Mouse (Mus musculus) stomach, embryonic 14.5 days (tissue): ENCODE results near the gene Rasgef1c. TPM values are rescaled to one million over a fixed set of nuclear protein-coding genes. Genes with fewer than 3 reads are reported as not detected.
A peak's percentile ranks its signal among the peaks of the same experiment; 100 is the strongest.

ENCODE experiments used
- ATAC-seq: fragments of 200-750 bp; cut with Nextera tagmentation; 2 replicates; pipeline ENCODE4 v1.8.0; 2017; ENCODE audit warnings: low read depth, moderate TSS enrichment; ENCODE audit not compliant: insufficient number of reproducible peaks, insufficient read depth, low FRiP score
- H3K27ac ChIP-seq: fragments of 300-500 bp; sonication (generic); 2 replicates; pipeline ENCODE4 v1.5.1; 2014; ENCODE audit warnings: mild to moderate bottlenecking, low read length, moderate library complexity, mixed read lengths
- H3K27me3 ChIP-seq: fragments of 300-500 bp; sonication (generic); 2 replicates; pipeline ENCODE4 v1.6.1; 2014; ENCODE audit warnings: low read length, control low read depth, mixed read lengths; ENCODE audit not compliant: control insufficient read depth, insufficient read depth
- H3K36me3 ChIP-seq: fragments of 300-500 bp; sonication (generic); 2 replicates; pipeline ENCODE4 v1.6.1; 2014; ENCODE audit warnings: mild to moderate bottlenecking, control low read depth, low read length, moderate library complexity, mixed read lengths; ENCODE audit not compliant: control insufficient read depth, insufficient read depth
- H3K4me1 ChIP-seq: fragments of 300-500 bp; sonication (generic); 2 replicates; pipeline ENCODE4 v1.6.1; 2014; ENCODE audit warnings: low read length, control low read depth, mixed read lengths; ENCODE audit not compliant: control insufficient read depth, insufficient read depth
- H3K4me2 ChIP-seq: fragments of 300-500 bp; sonication (generic); replicated peaks from 2 replicates; pipeline ENCODE4 v1.6.1; 2014; ENCODE audit warnings: low read depth, low read length, control low read depth
- H3K4me3 ChIP-seq: fragments of 300-500 bp; sonication (generic); 2 replicates; pipeline ENCODE4 v1.5.1; 2014; ENCODE audit warnings: low read depth, low read length, control low read depth
- H3K9ac ChIP-seq: fragments of 300-500 bp; sonication (generic); replicated peaks from 2 replicates; pipeline ENCODE4 v1.6.1; 2014; ENCODE audit warnings: low read depth, mild to moderate bottlenecking, control low read depth, low read length, moderate library complexity, mixed read lengths
- H3K9me3 ChIP-seq: fragments of 300-500 bp; sonication (generic); 2 replicates; pipeline ENCODE4 v1.6.1; 2016; ENCODE audit warnings: low read depth, low read length, control low read depth; ENCODE audit not compliant: control insufficient read depth
- WGBS: fragments of 180-500 bp; shearing (Covaris S2); extraction: QIAGEN DNeasy Blood & Tissue Kit; methylation state at CpG from one replicate; pipeline ENCODE4 v1.1.7; 2014; 5-methylcytosine and 5-hydroxymethylcytosine counted together
- microRNA-seq: library from miRNA; unstranded; fragments of <30 nt; microRNA quantifications from one replicate; pipeline ENCODE4, GENCODE M21; 2016
- polyA plus RNA-seq: library from polyadenylated mRNA; unstranded; fragments of >200 nt; fragmentation: Nextera tagmentation; extraction: Ambion mirVana; gene quantifications from 2 replicates; pipeline ENCODE4 v1.2.1, GENCODE M21; 2014

Gene Rasgef1c
- polyA plus RNA-seq, 1 experiment from 2014 or later, result 0.54 TPM

GRCm38 (mm10) chr11:50024833-50025720, 123.4 kb downstream of the Rasgef1c start, which contains the start of gene Rnf130:
TSS of gene Rnf130 (plus strand) at chr11:50025346.
- Histone ChIP-seq H3K4me3 (peak within 1 kb of the TSS; percentile 95), H3K4me2 (peak within 1 kb of the TSS; percentile 87), H3K9ac (peak within 1 kb of the TSS; percentile 92), H3K27me3 (no peaks in the 10 kb centered on the region), H3K36me3 (no peaks in the 10 kb centered on the region), H3K4me1 (0 out of 2 replicates have a peak, but pooled peaks cover 5% of the 10 kb centered on the region), H3K9me3 (no peaks in the 10 kb centered on the region), H3K27ac (peak within 1 kb of the TSS; percentile 83)
- WGBS, result under 1% methylated on average over 65 of the region's 129 CpGs
- ATAC-seq, result peak; percentile 91

DNA sequence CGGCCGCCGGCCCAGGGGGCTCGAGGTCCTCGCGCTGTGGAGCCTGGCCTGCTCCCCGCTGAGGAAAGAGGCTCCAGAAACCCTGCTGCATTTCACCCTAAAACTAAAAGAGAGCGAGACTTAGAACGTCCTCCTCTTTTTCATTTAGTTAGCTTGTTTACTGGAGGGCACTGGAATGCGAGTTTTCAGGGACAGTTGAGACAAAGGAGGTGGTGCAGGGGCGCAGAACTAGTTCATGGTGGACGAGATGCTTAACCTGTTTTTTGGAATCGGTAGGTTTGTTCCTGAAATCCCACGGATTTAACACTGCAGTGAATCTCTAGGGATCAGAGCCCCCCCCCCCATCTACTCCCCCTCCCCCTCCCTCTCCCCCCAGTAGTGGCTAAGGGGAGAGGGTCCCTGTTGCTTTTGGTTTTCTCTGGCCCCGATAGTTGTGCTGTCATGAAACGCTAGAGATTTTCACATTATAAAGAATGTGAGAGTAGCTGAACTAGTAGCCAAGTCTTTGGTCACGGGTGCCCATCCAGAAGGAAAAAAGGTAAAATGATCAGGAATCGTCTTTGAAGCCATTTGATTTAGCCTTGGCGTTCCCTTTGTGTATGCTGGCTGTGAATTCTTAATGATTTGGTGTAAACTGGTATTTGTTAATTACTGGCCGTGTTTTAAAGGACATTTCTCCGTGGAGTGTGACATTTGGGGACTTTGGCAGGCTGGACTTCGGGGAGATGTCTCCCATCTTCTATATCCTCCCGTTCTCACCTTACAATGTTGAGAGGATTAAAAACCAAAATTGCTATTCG, 124.3 kb downstream of the Rasgef1c start:
- peak; percentile 7; the same call in 1 of the 2 replicates for ATAC-seq
- 0 out of 2 replicates have a peak, but pooled peaks cover 5% of the 10 kb centered on the region for H3K4me1 ChIP-seq
- peak overlapping the region; percentile 87 for H3K4me2 ChIP-seq
- peak overlapping the region; percentile 55 for H3K27ac ChIP-seq
- peak overlapping the region; percentile 95 for H3K4me3 ChIP-seq
- peak overlapping the region; percentile 92 for H3K9ac ChIP-seq
- WGBS, result 5% methylated on average over 24 of the region's 24 CpGs
- H3K27me3 ChIP-seq, result no peaks in the 10 kb centered on the region
- no peaks in the 10 kb centered on the region for H3K36me3 ChIP-seq
- no peaks in the 10 kb centered on the region for H3K9me3 ChIP-seq

- Histone ChIP-seq H3K36me3 (no peaks in the 10 kb centered on the region), H3K4me3 (peak overlapping the region; percentile 95), H3K9ac (peak overlapping the region; percentile 92; the same call in 1 of the 2 replicates), H3K27ac (no peak overlapping the region), H3K4me2 (peak overlapping the region; percentile 87), H3K27me3 (no peaks in the 10 kb centered on the region), H3K4me1 (0 out of 2 replicates have a peak, but pooled peaks cover 5% of the 10 kb centered on the region), H3K9me3 (no peaks in the 10 kb centered on the region)
- WGBS, result 35% methylated on average over 3 of the region's 3 CpGs
- ATAC-seq, result no peak
Observed at GRCm38 (mm10) chr11:50026521-50027090, 125.0 kb downstream of the Rasgef1c start.

- H3K27me3 ChIP-seq, result no peaks in the 10 kb centered on the region
- H3K4me1 ChIP-seq, result 0 out of 2 replicates have a peak, but pooled peaks cover 5% of the 10 kb centered on the region
- no peak overlapping the region for H3K9ac ChIP-seq
- no peak overlapping the region for H3K27ac ChIP-seq
- H3K4me3 ChIP-seq, result no peak overlapping the region
- no peak for ATAC-seq
- H3K36me3 ChIP-seq, result no peaks in the 10 kb centered on the region
- no peaks in the 10 kb centered on the region for H3K9me3 ChIP-seq
- no peak overlapping the region for H3K4me2 ChIP-seq
Observed at GRCm38 (mm10) chr11:50028416-50028815, 126.8 kb downstream of the Rasgef1c start.

Small RNA genes lying within 50 kb of the gene (microRNA-seq; reads per million reads assigned to microRNA genes)
- gene Gm23492, result not detected

Other genes starting within 250 kb of the Rasgef1c start
- not detected in 2 replicates for gene Scgb3a1, start 238.2 kb upstream of the Rasgef1c start, polyA plus RNA-seq
- 59.8 and 62.6 TPM in 2 replicates for gene Cnot6, start 189.1 kb upstream of the Rasgef1c start, polyA plus RNA-seq
- gene Gfpt2, start 107.7 kb upstream of the Rasgef1c start, polyA plus RNA-seq, result 10.4 and 10.5 TPM in 2 replicates
- 36.5 and 37.6 TPM in 2 replicates for gene Mapk9, start 55.1 kb upstream of the Rasgef1c start, polyA plus RNA-seq
- 43.5 and 54.6 TPM in 2 replicates for gene Rnf130, start 123.5 kb downstream of the Rasgef1c start, polyA plus RNA-seq
- 37.8 and 39.3 TPM in 2 replicates for gene Tbc1d9b, start 229.6 kb downstream of the Rasgef1c start, polyA plus RNA-seq